Comparison of ENCODE assay signal across 9 mouse cellular contexts in the genomic region with DNA sequence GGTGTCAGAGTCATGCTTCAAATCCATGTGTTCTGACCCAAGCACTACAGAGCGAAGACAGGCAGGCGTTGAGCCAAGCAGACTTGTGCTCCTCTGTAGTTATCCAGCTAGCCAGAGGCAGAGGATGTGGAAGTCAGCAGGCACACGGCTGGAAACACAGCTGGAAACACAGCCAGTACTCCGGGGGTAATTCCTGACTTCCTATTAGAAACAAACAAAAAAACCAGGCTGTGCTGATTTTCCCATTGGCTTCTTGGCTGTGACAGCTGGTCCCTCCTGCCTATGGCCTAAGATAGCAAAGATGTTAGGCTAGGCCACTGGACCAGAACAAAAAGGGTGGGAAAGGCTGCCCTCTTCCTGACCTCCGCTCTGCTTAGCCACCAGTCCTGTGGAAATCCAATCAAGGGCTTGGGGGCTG.
A peak's percentile ranks its signal among the peaks of the same experiment; 100 is the strongest.
DNase-seq lines count a peak whose midpoint lies in the region; ATAC-seq and TF ChIP-seq lines count a peak whose summit lies in the region.
"Had no signal": no experiment of that assay in that cellular context is flagged by ENCODE, and none has a peak within 500 bp of the region (broad histone marks: within the 10 kb centered on the region; RNA-seq: fewer than 3 reads in every experiment).

No protein-coding gene starts in this region.

- intact Hi-C loops in gastrocnemius, adult 2 months (cut with DNase I): no loop called here
- intact Hi-C loops in gastrocnemius, postnatal 36 days (cut with DNase I): loop anchor here (5.0 kb wide), 1 partner anchor 52 kb away; no protein-coding TSS in a partner anchor

- no peak for TF ChIP-seq CTCF in gastrocnemius, adult 2 months (IDR thresholded peaks at IDR 0.05)

- no peak overlapping the region for H3K27ac ChIP-seq in gastrocnemius, adult 2 months
- no peak overlapping the region for H3K27ac ChIP-seq in heart, embryonic 12.5 days (ENCODE audit: poor library complexity, severe bottlenecking)
- no peak overlapping the region for H3K27ac ChIP-seq in liver, embryonic 12.5 days
- H3K27ac ChIP-seq: liver, embryonic 14.5 days had no signal

- no peak overlapping the region for H3K4me2 ChIP-seq in heart, embryonic 12.5 days
- no peak overlapping the region for H3K4me2 ChIP-seq in liver, embryonic 12.5 days

- H3K36me3 ChIP-seq in heart, embryonic 12.5 days: no peaks in the 10 kb centered on the region
- no peaks in the 10 kb centered on the region for H3K36me3 ChIP-seq in liver, embryonic 12.5 days

- no peak overlapping the region for H3K4me3 ChIP-seq in gastrocnemius, adult 2 months
- no peak overlapping the region for H3K4me3 ChIP-seq in heart, embryonic 12.5 days
- no peak overlapping the region for H3K4me3 ChIP-seq in liver, embryonic 12.5 days

- peak; percentile 50 for ATAC-seq in heart, embryonic 12.5 days (ENCODE audit: insufficient number of reproducible peaks, low FRiP score)
- no peak for ATAC-seq in liver, embryonic 12.5 days
- ATAC-seq in erythroid progenitor cell, adult 5-6 weeks (replicated peaks; ENCODE audit: low FRiP score, poor library complexity, severe bottlenecking): no peak

- no peak overlapping the region for H3K9ac ChIP-seq in heart, embryonic 12.5 days
- no peak overlapping the region for H3K9ac ChIP-seq in liver, embryonic 12.5 days
- H3K9ac ChIP-seq: liver, embryonic 14.5 days had no signal

- H3K4me1 ChIP-seq in heart, embryonic 12.5 days (replicated peaks): peaks cover 28% of the 10 kb centered on the region
- 0 out of 2 replicates have a peak, but pooled peaks cover 4% of the 10 kb centered on the region for H3K4me1 ChIP-seq in liver, embryonic 12.5 days

- peaks cover 12% of the 10 kb centered on the region; the same call in 1 of the 2 replicates for H3K27me3 ChIP-seq in heart, embryonic 12.5 days (replicated peaks)
- no peaks in the 10 kb centered on the region for H3K27me3 ChIP-seq in liver, embryonic 12.5 days (replicated peaks)

- DNase-seq in gastrocnemius, adult 2 months: peak; percentile 43
- DNase-seq in gastrocnemius, postnatal 36 days: no peak
- DNase-seq in adipocyte (ENCODE audit: low spot score): peak; percentile 60
- DNase-seq in kidney, postnatal 4 days: peak; percentile 40 to 67
- no peak for DNase-seq in cerebellum, postnatal 36 days

- WGBS in heart, embryonic 12.5 days: 34% methylated on average over 5 of the region's 5 CpGs
- WGBS in liver, embryonic 12.5 days (ENCODE audit: insufficient replicate concordance): 52% methylated on average over 5 of the region's 5 CpGs

- H3K9me3 ChIP-seq in heart, embryonic 12.5 days (replicated peaks): no peaks in the 10 kb centered on the region
- no peaks in the 10 kb centered on the region for H3K9me3 ChIP-seq in liver, embryonic 12.5 days (replicated peaks)

Comparison
In these comparisons a context has a peak if more than half of its experiments do, and no peak if none do; other contexts are left out.
1. DNase-seq: peak in gastrocnemius, adult 2 months (single experiment), adipocyte (single experiment) and kidney, postnatal 4 days (2 of 2); none in gastrocnemius, postnatal 36 days (0 of 2) and cerebellum, postnatal 36 days (0 of 2).